Mouse (Mus musculus) liver, embryonic 16.5 days (tissue): ENCODE measurements at regions not wholly inside any gene's neighbourhood (a gene's known extent, or its start where the extent isn't known, plus 50 kb on each side); places are given as distances from the start of the nearest gene placed in this dataset.

Experiments used
- ATAC-seq: fragments of 200-750 bp; cut with Nextera tagmentation; 2 replicates; pipeline ENCODE4 v1.8.0; 2017; ENCODE audit warnings: low read depth, mild to moderate bottlenecking, moderate number of reproducible peaks, moderate library complexity
- H3K27ac ChIP-seq: fragments of 300-500 bp; sonication (generic); 2 replicates; pipeline ENCODE4 v1.5.1; 2014; ENCODE audit warnings: mild to moderate bottlenecking, low read length
- H3K27me3 ChIP-seq: fragments of 300-500 bp; sonication (generic); 2 replicates; pipeline ENCODE4 v1.6.1; 2014; ENCODE audit warnings: low read depth, low read length, mixed read lengths; ENCODE audit not compliant: control insufficient read depth, insufficient read depth
- H3K36me3 ChIP-seq: fragments of 300-500 bp; sonication (generic); 2 replicates; pipeline ENCODE4 v1.6.1; 2014; ENCODE audit warnings: mild to moderate bottlenecking; ENCODE audit not compliant: control insufficient read depth, insufficient read depth
- H3K4me1 ChIP-seq: fragments of 300-500 bp; sonication (generic); 2 replicates; pipeline ENCODE4 v1.6.1; 2014; ENCODE audit warnings: low read depth, low read length, mixed read lengths; ENCODE audit not compliant: control insufficient read depth
- H3K4me2 ChIP-seq: fragments of 300-500 bp; sonication (generic); 2 replicates; pipeline ENCODE4 v1.6.1; 2014; ENCODE audit warnings: low read depth, low read length, mixed read lengths
- H3K4me3 ChIP-seq: fragments of 300-500 bp; sonication (generic); 2 replicates; pipeline ENCODE4 v1.5.1; 2014; ENCODE audit warnings: low read depth, mild to moderate bottlenecking, low read length
- H3K9ac ChIP-seq: fragments of 300-500 bp; sonication (generic); 2 replicates; pipeline ENCODE4 v1.6.1; 2014; ENCODE audit warnings: low read depth, low read length
- H3K9me3 ChIP-seq: fragments of 300-500 bp; sonication (generic); replicated peaks from 2 replicates; pipeline ENCODE4 v1.6.1; 2016; ENCODE audit warnings: low read length; ENCODE audit not compliant: control insufficient read depth
- WGBS: fragments of 180-500 bp; shearing (Covaris S2); extraction: QIAGEN DNeasy Blood & Tissue Kit; methylation state at CpG from one replicate; pipeline ENCODE4 v1.1.7; 2014; ENCODE audit not compliant: insufficient replicate concordance; 5-methylcytosine and 5-hydroxymethylcytosine counted together

GRCm38 (mm10) chr11:18734904-18735664, 283.7 kb downstream of the Meis1 start:
- 70% methylated on average over 4 of the region's 4 CpGs for WGBS
- ATAC-seq: no peak

GRCm38 (mm10) chr11:18734075-18734474, 284.7 kb downstream of the Meis1 start:
- H3K4me3 ChIP-seq: no peak overlapping the region
- no peak overlapping the region for H3K4me2 ChIP-seq
- ATAC-seq: no peak
- H3K9me3 ChIP-seq: no peaks in the 10 kb centered on the region
- no peaks in the 10 kb centered on the region for H3K4me1 ChIP-seq
- no peaks in the 10 kb centered on the region for H3K27me3 ChIP-seq
- no peaks in the 10 kb centered on the region for H3K36me3 ChIP-seq
- 60% methylated on average over 1 of the region's 1 CpGs for WGBS
- no peak overlapping the region for H3K27ac ChIP-seq
- no peak overlapping the region for H3K9ac ChIP-seq

More at GRCm38 (mm10) chr11:18734904-18735664, 283.7 kb downstream of the Meis1 start:
- H3K9me3 ChIP-seq: no peaks in the 10 kb centered on the region
- no peak overlapping the region for H3K9ac ChIP-seq
- H3K27ac ChIP-seq: no peak overlapping the region
- no peaks in the 10 kb centered on the region for H3K36me3 ChIP-seq
- H3K27me3 ChIP-seq: no peaks in the 10 kb centered on the region
- no peaks in the 10 kb centered on the region for H3K4me1 ChIP-seq
- H3K4me3 ChIP-seq: no peak overlapping the region
- no peak overlapping the region for H3K4me2 ChIP-seq

GRCm38 (mm10) chr11:18729742-18730141, 289.0 kb downstream of the Meis1 start:
- WGBS: 65% methylated on average over 4 of the region's 4 CpGs
- no peaks in the 10 kb centered on the region for H3K27me3 ChIP-seq
- no peak overlapping the region for H3K27ac ChIP-seq
- no peak overlapping the region for H3K4me2 ChIP-seq
- H3K36me3 ChIP-seq: no peaks in the 10 kb centered on the region
- no peaks in the 10 kb centered on the region for H3K4me1 ChIP-seq
- H3K4me3 ChIP-seq: no peak overlapping the region
- ATAC-seq: no peak
- H3K9ac ChIP-seq: no peak overlapping the region
- H3K9me3 ChIP-seq: no peaks in the 10 kb centered on the region

GRCm38 (mm10) chr11:18722770-18723169, 296.0 kb downstream of the Meis1 start:
- Histone ChIP-seq H3K36me3 (no peaks in the 10 kb centered on the region), H3K9ac (no peak overlapping the region), H3K4me3 (no peak overlapping the region), H3K27me3 (no peaks in the 10 kb centered on the region), H3K9me3 (no peaks in the 10 kb centered on the region), H3K4me2 (no peak overlapping the region), H3K27ac (no peak overlapping the region), H3K4me1 (no peaks in the 10 kb centered on the region)
- 71% methylated on average over 8 of the region's 8 CpGs for WGBS
- no peak for ATAC-seq

GRCm38 (mm10) chr11:18715851-18716126, 303.0 kb downstream of the Meis1 start:
- no peak overlapping the region for H3K4me2 ChIP-seq
- no peak overlapping the region for H3K9ac ChIP-seq
- no peaks in the 10 kb centered on the region for H3K27me3 ChIP-seq
- H3K9me3 ChIP-seq: no peaks in the 10 kb centered on the region
- H3K36me3 ChIP-seq: no peaks in the 10 kb centered on the region
- WGBS: 24% methylated on average over 1 of the region's 1 CpGs
- no peak overlapping the region for H3K27ac ChIP-seq
- no peaks in the 10 kb centered on the region for H3K4me1 ChIP-seq
- no peak overlapping the region for H3K4me3 ChIP-seq
- no peak for ATAC-seq

GRCm38 (mm10) chr11:18715050-18715850, 303.5 kb downstream of the Meis1 start:
- WGBS: 55% methylated on average over 2 of the region's 2 CpGs
- H3K27me3 ChIP-seq: no peaks in the 10 kb centered on the region
- ATAC-seq: no peak
- no peak overlapping the region for H3K27ac ChIP-seq
- no peak overlapping the region for H3K9ac ChIP-seq
- no peak overlapping the region for H3K4me2 ChIP-seq
- H3K4me3 ChIP-seq: no peak overlapping the region
- no peaks in the 10 kb centered on the region for H3K36me3 ChIP-seq
- H3K4me1 ChIP-seq: no peaks in the 10 kb centered on the region
- no peaks in the 10 kb centered on the region for H3K9me3 ChIP-seq

- Histone ChIP-seq H3K27ac (no peak overlapping the region), H3K9ac (no peak overlapping the region), H3K4me2 (no peak overlapping the region), H3K4me3 (no peak overlapping the region), H3K27me3 (no peaks in the 10 kb centered on the region), H3K9me3 (no peaks in the 10 kb centered on the region), H3K4me1 (no peaks in the 10 kb centered on the region), H3K36me3 (no peaks in the 10 kb centered on the region)
- no peak for ATAC-seq
- WGBS: 63% methylated on average over 5 of the region's 5 CpGs
Observed at GRCm38 (mm10) chr11:18714400-18714799, 304.4 kb downstream of the Meis1 start.

- Histone ChIP-seq H3K4me1 (no peaks in the 10 kb centered on the region), H3K9ac (no peak overlapping the region), H3K36me3 (no peaks in the 10 kb centered on the region), H3K27me3 (no peaks in the 10 kb centered on the region), H3K9me3 (no peaks in the 10 kb centered on the region), H3K4me2 (no peak overlapping the region), H3K27ac (no peak overlapping the region), H3K4me3 (no peak overlapping the region)
- 64% methylated on average over 10 of the region's 10 CpGs for WGBS
- no peak for ATAC-seq
Observed at GRCm38 (mm10) chr11:18712642-18713053, 306.1 kb downstream of the Meis1 start.

- no peak overlapping the region for H3K27ac ChIP-seq
- H3K9ac ChIP-seq: no peak overlapping the region
- H3K4me3 ChIP-seq: no peak overlapping the region
- no peak overlapping the region for H3K4me2 ChIP-seq
- no peak for ATAC-seq
- no peaks in the 10 kb centered on the region for H3K27me3 ChIP-seq
- no peaks in the 10 kb centered on the region for H3K9me3 ChIP-seq
- no peaks in the 10 kb centered on the region for H3K36me3 ChIP-seq
- H3K4me1 ChIP-seq: no peaks in the 10 kb centered on the region
- 38% methylated on average over 3 of the region's 3 CpGs for WGBS
Observed at GRCm38 (mm10) chr11:18709628-18710027, 309.2 kb downstream of the Meis1 start.
